Mouse (Mus musculus) heart, postnatal 25 days (tissue): ENCODE measurements around the gene Zfp654. TPM values are rescaled to one million over a fixed set of nuclear protein-coding genes. Genes with fewer than 3 reads are reported as not detected.

ENCODE experiments used
- DNase-seq: peaks from one replicate; pipeline ENCODE4 v3.0.0; 2022; ENCODE audit warnings: low spot score
- intact Hi-C: fragments of 180-260 bp; cut with DNase I; formaldehyde crosslinking; loops from one replicate; pipeline ENCODE4 v1.15.1; 2025
- total RNA-seq, 2 experiments: library from RNA; stranded (reverse); gene quantifications; 2 replicates each; pipeline ENCODE4 v1.2.3; 2021

The Zfp654 gene
- total RNA-seq, 2 experiments from 2014 or later, result 8.8 to 9.9 TPM

GRCm38 (mm10) chr16:64775516-64775915 is 75.9 kb downstream of the Zfp654 start:
- DNase-seq, result no peak
- intact Hi-C loops, result loop anchor here (10.0 kb wide), 1 partner anchor 1921 kb away; the partner anchor contains the start of gene Pros1

GRCm38 (mm10) chr16:64771431-64771818 is 80.0 kb downstream of the Zfp654 start:
- no peak for DNase-seq
- intact Hi-C loops, result loop anchor here (2.0 to 10.0 kb wide), 3 partner anchors 79 to 1917 kb away; partner anchors contain the start of genes Cggbp1, Pros1 and Zfp654

- intact Hi-C loops, result loop anchor here (2.0 to 10.0 kb wide), 3 partner anchors 80 to 1916 kb away; partner anchors contain the start of genes Cggbp1, Pros1 and Zfp654
- DNase-seq, result peak; percentile 72
Observed at GRCm38 (mm10) chr16:64770521-64771430, 80.7 kb downstream of the Zfp654 start, which contains the start of gene 4930453N24Rik. Gene 4930453N24Rik, minus strand, starts transcription at chr16:64771161.

GRCm38 (mm10) chr16:64766696-64767300 is 84.7 kb downstream of the Zfp654 start:
- no peak for DNase-seq
- intact Hi-C loops, result no loop called here

DNA sequence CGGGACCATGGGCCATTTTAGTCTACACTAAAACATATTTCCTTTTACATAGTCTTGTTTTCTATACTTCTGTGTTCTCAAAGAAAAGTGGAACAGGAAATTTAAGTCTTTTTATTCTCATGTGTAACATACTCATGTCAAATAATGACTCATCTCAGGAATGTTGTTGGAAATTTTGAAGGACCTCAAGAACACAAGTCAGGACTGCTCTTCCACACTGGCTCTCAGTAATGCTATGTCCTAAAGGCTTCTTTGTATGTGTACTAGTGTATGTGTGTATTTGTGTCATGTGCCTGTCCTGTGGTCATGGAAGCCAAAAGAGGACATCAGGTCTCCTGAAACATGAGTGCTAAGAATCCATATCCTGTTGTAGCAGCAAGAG is 92.2 kb downstream of the Zfp654 start:
- intact Hi-C loops, result loop anchor here (5.0 to 10.0 kb wide), 2 partner anchors 206 to 713 kb away; no protein-coding TSS in a partner anchor
- no peak for DNase-seq

DNA sequence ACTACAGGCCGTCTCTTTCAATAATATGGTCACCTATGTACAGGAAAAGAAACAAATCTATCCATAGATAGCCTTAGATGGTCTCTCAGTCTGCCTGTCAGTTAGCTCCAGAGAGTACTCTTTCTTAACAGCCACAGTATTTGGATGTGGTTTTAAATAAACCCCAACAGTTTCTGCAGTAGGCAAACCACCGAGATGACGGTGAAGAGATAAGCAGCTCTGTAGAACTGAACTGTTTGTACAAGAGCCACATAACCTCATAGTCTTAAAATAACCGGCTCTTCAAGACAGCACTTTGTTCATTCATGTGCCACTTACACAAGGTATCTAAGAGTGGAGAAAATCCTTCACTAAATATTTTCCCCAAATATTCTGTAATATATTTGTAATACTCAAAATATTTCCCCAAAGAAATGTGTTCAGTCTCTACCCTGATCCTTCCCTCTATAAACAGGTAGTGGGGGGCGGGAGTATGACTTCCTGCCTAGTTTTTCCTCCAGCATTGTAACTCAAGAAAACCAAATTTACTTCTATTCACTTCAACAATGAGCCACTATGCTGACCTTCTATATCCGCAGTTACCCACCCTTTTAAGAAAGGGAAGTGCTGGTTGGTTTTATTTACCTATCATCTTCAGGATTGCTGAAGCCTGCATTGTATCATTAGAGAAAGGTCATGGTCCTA is 92.7 kb downstream of the Zfp654 start:
- no peak for DNase-seq
- intact Hi-C loops, result loop anchor here (5.0 to 10.0 kb wide), 2 partner anchors 206 to 714 kb away; no protein-coding TSS in a partner anchor

GRCm38 (mm10) chr16:64757666-64758400 is 93.6 kb downstream of the Zfp654 start:
- intact Hi-C loops, result loop anchor here (5.0 to 10.0 kb wide), 2 partner anchors 207 to 714 kb away; no protein-coding TSS in a partner anchor

GRCm38 (mm10) chr16:64756321-64756720 is 95.1 kb downstream of the Zfp654 start:
- intact Hi-C loops, result loop anchor here (5.0 to 10.0 kb wide), 2 partner anchors 208 to 716 kb away; no protein-coding TSS in a partner anchor
- DNase-seq, result no peak

More at GRCm38 (mm10) chr16:64757666-64758400, 93.6 kb downstream of the Zfp654 start:
- no peak for DNase-seq

GRCm38 (mm10) chr16:64754743-64755139 is 96.7 kb downstream of the Zfp654 start:
- intact Hi-C loops, result loop anchor here (2.0 to 10.0 kb wide), 3 partner anchors 144 to 718 kb away; no protein-coding TSS in a partner anchor
- DNase-seq, result no peak

DNA sequence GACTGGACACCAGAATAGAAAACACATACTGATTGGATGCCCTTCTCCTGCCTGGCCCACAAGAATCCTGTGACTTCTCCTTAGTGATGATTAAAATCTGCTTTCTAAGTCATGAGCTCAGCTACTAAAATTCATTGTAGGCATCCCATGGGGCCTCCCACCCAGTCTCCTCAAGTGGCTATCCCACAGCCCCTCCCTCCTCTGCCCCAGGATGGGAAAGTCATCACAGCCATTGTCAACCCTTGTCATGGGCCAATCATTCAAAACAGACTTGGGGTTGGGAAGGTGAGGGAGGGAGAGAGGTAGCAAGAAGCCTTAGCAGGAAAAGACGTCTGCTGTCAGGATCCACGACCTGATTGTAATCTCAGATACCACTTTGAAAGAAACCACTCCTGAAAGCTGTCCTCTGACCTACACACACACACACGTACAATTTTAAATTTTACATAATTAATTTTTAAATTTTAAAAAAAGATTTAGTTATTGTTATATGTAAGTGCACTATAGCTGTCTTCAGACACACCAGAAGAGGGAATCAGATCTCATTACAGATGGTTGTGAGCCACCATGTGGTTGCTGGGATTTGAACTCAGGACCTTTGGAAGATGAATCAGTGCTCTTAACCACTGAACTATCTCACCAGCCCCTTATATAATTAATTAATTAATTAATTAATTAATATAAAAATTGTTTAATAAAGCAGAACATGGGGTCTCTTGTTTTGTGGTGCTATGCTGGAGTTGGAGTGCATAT is 97.3 kb downstream of the Zfp654 start:
- intact Hi-C loops, result loop anchor here (2.0 to 10.0 kb wide), 2 partner anchors 145 to 211 kb away; no protein-coding TSS in a partner anchor
- DNase-seq, result no peak

- DNase-seq, result no peak
- intact Hi-C loops, result loop anchor here (5.0 to 10.0 kb wide), 2 partner anchors 1733 to 1806 kb away; no protein-coding TSS in a partner anchor
Observed at GRCm38 (mm10) chr16:64748237-64748636, 103.2 kb downstream of the Zfp654 start.

GRCm38 (mm10) chr16:64745089-64745488 is 106.4 kb downstream of the Zfp654 start:
- intact Hi-C loops, result loop anchor here (5.0 to 10.0 kb wide), 2 partner anchors 1730 to 1803 kb away; no protein-coding TSS in a partner anchor
- no peak for DNase-seq

DNA sequence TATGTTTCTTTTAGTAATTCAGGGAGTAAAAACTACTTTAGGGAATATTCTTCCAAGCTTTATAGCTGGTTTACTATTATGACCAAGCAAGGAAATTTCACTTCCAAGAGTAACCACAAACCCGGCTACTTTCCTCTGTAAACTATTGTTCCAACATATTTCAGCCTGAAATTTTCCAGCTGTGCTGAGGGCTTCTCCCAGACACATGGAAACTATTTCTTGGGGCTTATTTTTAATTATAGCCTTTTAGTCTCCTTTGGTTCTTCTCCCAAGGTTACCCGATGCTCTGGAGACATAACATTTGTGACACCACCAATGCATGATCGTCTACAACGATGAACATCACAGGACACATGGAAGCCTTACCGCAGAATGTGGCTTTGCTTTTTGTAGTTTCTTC is 114.2 kb downstream of the Zfp654 start:
- DNase-seq, result no peak
- intact Hi-C loops, result no loop called here

Other genes with a start within 250 kb of the Zfp654 start
- not detected for gene Csnka2ip, start 249.2 kb downstream of the Zfp654 start, total RNA-seq
- gene 4930453N24Rik, start 80.5 kb downstream of the Zfp654 start, total RNA-seq, result 10 to 100 TPM; 22.3 to 23.8 TPM
- gene Cggbp1, start 344 bp upstream of the Zfp654 start, total RNA-seq, result 10 to 100 TPM; 38.2 to 44.0 TPM